ENCODE assay signal across 21 mouse cellular contexts in genomic region chr7:142699334-142699860, GRCm38 (mm10). TPM values are rescaled to one million over a fixed set of nuclear protein-coding genes. Genes with fewer than 3 reads are reported as not detected.
DNase-seq lines count a peak whose midpoint lies in the region; ATAC-seq and TF ChIP-seq lines count a peak whose summit lies in the region.
"Had no signal": no experiment of that assay in that cellular context is flagged by ENCODE, and none has a peak within 500 bp of the region (broad histone marks: within the 10 kb centered on the region; RNA-seq: fewer than 3 reads in every experiment).

No protein-coding gene starts in this region.

- H3K27ac ChIP-seq in kidney, adult 2 months (ENCODE audit: insufficient read depth, low read depth, low read length): no peak overlapping the region
- H3K27ac ChIP-seq: embryonic facial prominence, embryonic 13.5 days; layer of hippocampus, adult 2 months; stomach, embryonic 15.5 days had no signal

- H3K4me1 ChIP-seq in kidney, adult 2 months (ENCODE audit: control insufficient read depth, insufficient read depth, low read length): no peaks in the 10 kb centered on the region
- H3K4me1 ChIP-seq: embryonic facial prominence, embryonic 13.5 days; stomach, embryonic 15.5 days had no signal

- no peak for TF ChIP-seq CTCF in kidney, adult 2 months (conservative IDR thresholded peaks at IDR 0.05; ENCODE audit: insufficient read depth, insufficient read length, low read depth, low read length)

- no peak for TF ChIP-seq POLR2A in kidney, adult 2 months (IDR thresholded peaks at IDR 0.05; ENCODE audit: low read depth, low read length)

- intact Hi-C loops in gastrocnemius, postnatal 36 days (cut with DNase I): no loop called here

- H3K4me3 ChIP-seq in kidney, adult 2 months (ENCODE audit: insufficient read depth, low read depth, low read length): no peak overlapping the region
- H3K4me3 ChIP-seq: embryonic facial prominence, embryonic 13.5 days; layer of hippocampus, adult 2 months; stomach, embryonic 15.5 days had no signal

- no peaks in the 10 kb centered on the region for H3K36me3 ChIP-seq in kidney, adult 2 months (ENCODE audit: control insufficient read depth, insufficient read depth, low read length)
- H3K36me3 ChIP-seq: embryonic facial prominence, embryonic 13.5 days; stomach, embryonic 15.5 days had no signal

- no peak for ATAC-seq in CD4-positive, CD25-positive, alpha-beta regulatory T cell, adult 4 months
- ATAC-seq: intestine, embryonic 16.5 days had no signal

- 73% methylated on average over 5 of the region's 5 CpGs for WGBS in kidney, adult 2 months

- H3K27me3 ChIP-seq in kidney, adult 2 months (replicated peaks; ENCODE audit: control insufficient read depth, insufficient read depth, low read length): no peaks in the 10 kb centered on the region
- H3K27me3 ChIP-seq: embryonic facial prominence, embryonic 13.5 days; stomach, embryonic 15.5 days had no signal

- DNase-seq in kidney, adult 2 months: peak; percentile 6
- DNase-seq in kidney, adult 8-10 months: no peak
- peak; percentile 10 for DNase-seq in urinary bladder, postnatal 14 days (ENCODE audit: low spot score)
- DNase-seq in urinary bladder, adult 2 months (ENCODE audit: low spot score): no peak
- peak; percentile 54 to 57 for DNase-seq in gastrocnemius, postnatal 36 days
- peak; percentile 78 for DNase-seq in skeletal muscle tissue, adult 2 months (ENCODE audit: low read depth, low spot score)
- DNase-seq in cerebellum, postnatal 36 days: no peak
- DNase-seq: cerebellum, postnatal 25 days; thymus, postnatal 25 days had no signal

RNA-seq across cellular contexts. Expression of gene Gm49394, which starts 29.7 kb away (rescaled TPM):
- 0.03 TPM in 1 of 2 replicates, not detected in the other for polyA plus RNA-seq in kidney, adult 2 months (2012; rRNA removed)
- polyA plus RNA-seq in urinary bladder, adult 2 months (2012; rRNA removed): not detected in 2 replicates
- under 1 TPM in 1 of 2 experiments, not detected in 1; 0.17 TPM for total RNA-seq in gastrocnemius, postnatal 36 days (2021)
- polyA plus RNA-seq in CD4-positive, CD25-positive, alpha-beta regulatory T cell, adult 4 months (2017; shearing (Covaris generic)): not detected
- total RNA-seq: adrenal gland, adult 18-20 months; layer of hippocampus, adult 2 months; liver, adult 2 months had no signal
- polyA plus RNA-seq: embryonic facial prominence, embryonic 13.5 days; forebrain, embryonic 11.5 days; hindbrain, embryonic 11.5 days; liver, adult 2 months; lung, embryonic 16.5 days; midbrain, embryonic 11.5 days had no signal

RNA-seq across cellular contexts. Expression of gene Igf2, which starts 32.8 kb away (rescaled TPM):
- 26.9 and 36.9 TPM in 2 replicates for polyA plus RNA-seq in kidney, adult 2 months (2012; rRNA removed)
- polyA plus RNA-seq in urinary bladder, adult 2 months (2012; rRNA removed): 11.9 and 21.9 TPM in 2 replicates
- total RNA-seq in gastrocnemius, postnatal 36 days (2021): 10 to 100 TPM; 87.0 to 98.1 TPM
- 1 to 10 TPM in 1 of 2 experiments, under 1 TPM in 1; 0.69 to 1.1 TPM for polyA plus RNA-seq in CD4-positive, CD25-positive, alpha-beta regulatory T cell, adult 4 months (2017; shearing (Covaris generic))

RNA-seq across cellular contexts. Expression of gene Ins2, which starts 43.8 kb away (rescaled TPM):
- polyA plus RNA-seq in kidney, adult 2 months (2012; rRNA removed): 0.68 and 0.88 TPM in 2 replicates
- not detected in 2 replicates for polyA plus RNA-seq in urinary bladder, adult 2 months (2012; rRNA removed)
- total RNA-seq in gastrocnemius, postnatal 36 days (2021): not detected
- polyA plus RNA-seq in CD4-positive, CD25-positive, alpha-beta regulatory T cell, adult 4 months (2017; shearing (Covaris generic)): not detected
- total RNA-seq: adrenal gland, adult 18-20 months; layer of hippocampus, adult 2 months; left cerebral cortex, postnatal 10 days; liver, adult 2 months had no signal
- polyA plus RNA-seq: embryonic facial prominence, embryonic 13.5 days; forebrain, embryonic 11.5 days; hindbrain, embryonic 11.5 days; liver, adult 2 months; lung, embryonic 16.5 days; midbrain, embryonic 11.5 days had no signal

Comparison
In these comparisons a context has a peak if more than half of its experiments do, and no peak if none do; other contexts are left out.
1. DNase-seq: peak in kidney, adult 2 months (single experiment), urinary bladder, postnatal 14 days (single experiment), gastrocnemius, postnatal 36 days (2 of 2) and skeletal muscle tissue, adult 2 months (single experiment); none in kidney, adult 8-10 months (0 of 2), urinary bladder, adult 2 months (single experiment) and cerebellum, postnatal 36 days (0 of 2).